Mouse (Mus musculus): ENCODE data around the gene Gm49450. TPM values are rescaled to one million over a fixed set of nuclear protein-coding genes. Genes with fewer than 3 reads are reported as not detected.
A peak's percentile ranks its signal among the peaks of the same experiment; 100 is the strongest.
"Not testable (repeated sequence)": the region's sequence is repeated elsewhere in the genome, so short reads cannot be mapped to it uniquely, and the experiment has no call there.

Gm49450 gene
- polyA plus RNA-seq, 1 experiment from 2014 or later, result not detected

DNA sequence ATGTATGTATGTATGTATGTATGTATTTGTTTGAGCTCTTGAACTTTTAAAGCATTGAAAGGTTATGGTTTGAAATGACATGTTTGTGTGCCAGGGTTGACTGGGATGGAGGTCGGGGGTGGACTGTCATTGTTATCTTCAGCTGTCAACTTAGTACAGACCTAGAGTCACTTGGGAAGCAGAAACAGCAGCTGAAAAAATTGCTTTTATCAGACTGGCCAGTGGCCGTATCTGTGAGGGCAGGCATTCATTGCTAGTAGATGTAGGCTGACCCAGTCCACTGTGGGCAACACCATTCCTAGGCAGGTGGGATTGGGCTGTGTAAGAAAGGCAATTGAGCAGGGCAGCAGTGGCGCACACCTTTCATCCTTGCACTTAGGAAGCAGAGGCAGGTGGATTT lies 6.2 kb upstream of the Gm49450 start:
- peaks cover 5% of the 10 kb centered on the region for H3K4me1 ChIP-seq (replicated peaks)
- no peak overlapping the region for H3K4me3 ChIP-seq
- ATAC-seq (ENCODE audit: low FRiP score), result no peak
- no peaks in the 10 kb centered on the region for H3K36me3 ChIP-seq
- peaks cover 5% of the 10 kb centered on the region; the same call in 1 of the 2 replicates for H3K9me3 ChIP-seq
- H3K4me2 ChIP-seq, result no peak overlapping the region
- no peaks in the 10 kb centered on the region for H3K27me3 ChIP-seq
- 80% methylated on average over 3 of the region's 3 CpGs for WGBS
- H3K27ac ChIP-seq, result no peak overlapping the region
- no peak overlapping the region for H3K9ac ChIP-seq

GRCm38 (mm10) chr15:98958901-98959420 lies 5.6 kb upstream of the Gm49450 start:
- H3K27me3 ChIP-seq, result no peaks in the 10 kb centered on the region
- peaks cover 3% of the 10 kb centered on the region; the same call in 1 of the 2 replicates for H3K9me3 ChIP-seq
- no peak overlapping the region for H3K4me3 ChIP-seq
- peaks cover 5% of the 10 kb centered on the region for H3K4me1 ChIP-seq (replicated peaks)
- ATAC-seq (ENCODE audit: low FRiP score), result no peak
- H3K36me3 ChIP-seq, result no peaks in the 10 kb centered on the region
- no peak overlapping the region for H3K4me2 ChIP-seq
- WGBS, result 88% methylated on average over 4 of the region's 4 CpGs
- H3K27ac ChIP-seq, result no peak overlapping the region
- no peak overlapping the region for H3K9ac ChIP-seq

GRCm38 (mm10) chr15:98957475-98957874 lies 4.1 kb upstream of the Gm49450 start:
- Histone ChIP-seq H3K9ac (no peak overlapping the region), H3K9me3 (no peaks in the 10 kb centered on the region), H3K27me3 (no peaks in the 10 kb centered on the region), H3K4me2 (no peak overlapping the region), H3K4me1 (replicated peaks) (peaks cover 5% of the 10 kb centered on the region), H3K36me3 (no peaks in the 10 kb centered on the region), H3K27ac (no peak overlapping the region), H3K4me3 (no peak overlapping the region)
- 87% methylated on average over 5 of the region's 5 CpGs for WGBS
- ATAC-seq (ENCODE audit: low FRiP score), result no peak

DNA sequence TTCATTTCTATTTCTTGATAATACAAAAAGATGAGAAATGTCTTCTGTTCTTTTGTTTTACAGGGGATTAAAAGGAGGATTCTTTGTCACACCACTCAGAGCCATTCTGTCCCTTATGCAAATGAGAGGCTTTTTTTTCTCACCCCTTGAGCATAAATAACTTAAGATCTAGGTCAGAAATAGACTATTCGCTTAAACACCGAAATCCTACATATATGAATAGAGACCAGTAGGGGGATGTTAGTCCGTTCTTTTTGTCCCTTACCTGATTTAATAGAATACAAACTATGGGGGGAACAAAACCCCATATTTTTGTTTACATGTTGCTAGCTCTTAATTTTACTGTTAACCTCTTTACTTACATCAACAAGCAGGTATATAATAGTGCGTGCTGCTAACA lies 2.6 kb upstream of the Gm49450 start:
- peak overlapping the region; percentile 99 for H3K27ac ChIP-seq
- H3K4me3 ChIP-seq, result peak overlapping the region; percentile 81; the same call in 1 of the 2 replicates
- ATAC-seq (ENCODE audit: low FRiP score), result no peak
- peaks cover 5% of the 10 kb centered on the region for H3K4me1 ChIP-seq (replicated peaks)
- peaks cover 2% of the 10 kb centered on the region for H3K36me3 ChIP-seq
- peak overlapping the region; percentile 92 for H3K9ac ChIP-seq
- H3K9me3 ChIP-seq, result no peaks in the 10 kb centered on the region
- H3K27me3 ChIP-seq, result no peaks in the 10 kb centered on the region
- peak overlapping the region; percentile 80 for H3K4me2 ChIP-seq
- WGBS, result 59% methylated on average over 4 of the region's 4 CpGs

- H3K36me3 ChIP-seq, result peaks cover 4% of the 10 kb centered on the region
- peak overlapping the region; percentile 99 for H3K27ac ChIP-seq
- peak overlapping the region; percentile 80 for H3K4me2 ChIP-seq
- no peak for ATAC-seq (ENCODE audit: low FRiP score)
- no peaks in the 10 kb centered on the region for H3K9me3 ChIP-seq
- WGBS, result 37% methylated on average over 4 of the region's 4 CpGs
- peak overlapping the region; percentile 81 for H3K4me3 ChIP-seq
- H3K4me1 ChIP-seq (replicated peaks), result peaks cover 5% of the 10 kb centered on the region
- peak overlapping the region; percentile 92 for H3K9ac ChIP-seq
- no peaks in the 10 kb centered on the region for H3K27me3 ChIP-seq
Measured at GRCm38 (mm10) chr15:98955324-98955723, 2.0 kb upstream of the Gm49450 start.

DNA sequence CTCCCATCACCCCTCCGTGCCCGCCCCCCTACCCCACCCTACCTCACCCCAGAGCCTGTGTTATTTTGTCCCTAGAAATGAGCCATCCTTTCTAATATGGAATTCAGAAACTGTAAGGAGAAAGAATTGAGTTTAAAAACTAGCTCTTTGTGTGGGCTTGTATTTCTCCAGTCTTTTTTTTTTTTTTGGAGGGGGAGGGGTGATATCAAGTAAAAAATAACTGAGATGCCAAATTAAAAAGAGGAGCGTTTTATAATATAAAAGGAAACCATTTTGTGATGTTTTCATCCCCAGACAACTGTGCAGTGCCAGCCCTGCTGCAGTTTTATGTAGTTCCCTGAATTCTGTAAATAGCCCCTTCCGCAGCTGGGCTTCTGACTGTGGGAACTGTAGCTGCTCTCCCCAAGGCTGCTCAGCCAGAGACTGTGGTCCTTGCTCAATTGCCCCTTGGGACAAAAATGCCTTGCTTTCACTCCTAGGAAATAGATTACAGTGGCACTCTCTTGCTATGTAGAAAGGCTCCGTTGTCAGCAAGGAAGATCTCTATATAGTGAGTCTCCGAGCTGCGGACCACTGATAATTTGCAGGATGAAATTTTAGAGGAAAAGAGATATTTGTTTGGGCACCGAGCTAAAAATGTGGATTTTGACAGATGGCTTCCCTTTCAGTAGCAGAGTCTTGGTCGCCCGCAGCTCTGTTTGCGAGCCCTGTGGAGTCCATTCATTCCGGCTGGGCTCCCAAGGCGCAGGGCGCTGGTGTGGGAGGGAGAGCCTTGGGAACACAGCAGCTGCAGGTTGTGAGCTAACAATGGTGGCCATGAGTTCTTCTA lies 1.3 kb upstream of the Gm49450 start:
- Histone ChIP-seq H3K4me3 (peak overlapping the region; percentile 81), H3K4me2 (peak overlapping the region; percentile 80), H3K9me3 (no peaks in the 10 kb centered on the region), H3K9ac (peak overlapping the region; percentile 92), H3K36me3 (peaks cover 6% of the 10 kb centered on the region), H3K4me1 (replicated peaks) (peaks cover 7% of the 10 kb centered on the region), H3K27ac (peak overlapping the region; percentile 99), H3K27me3 (no peaks in the 10 kb centered on the region)
- 4% methylated on average over 14 of the region's 14 CpGs for WGBS
- ATAC-seq (ENCODE audit: low FRiP score), result no peak

- Histone ChIP-seq H3K36me3 (peaks cover 15% of the 10 kb centered on the region), H3K27ac (peak overlapping the region; percentile 99), H3K4me2 (0 out of 2 replicates have a peak overlapping the region, but pooled peaks have one; percentile 68), H3K27me3 (no peaks in the 10 kb centered on the region), H3K9ac (peak overlapping the region; percentile 100), H3K4me3 (peak overlapping the region; percentile 81), H3K4me1 (replicated peaks) (peaks cover 23% of the 10 kb centered on the region), H3K9me3 (no peaks in the 10 kb centered on the region)
- peak; percentile 55 for ATAC-seq (ENCODE audit: low FRiP score)
- under 1% methylated on average over 41 of the region's 41 CpGs for WGBS
Measured at GRCm38 (mm10) chr15:98952751-98953400, 475 bp downstream of the Gm49450 start.

DNA sequence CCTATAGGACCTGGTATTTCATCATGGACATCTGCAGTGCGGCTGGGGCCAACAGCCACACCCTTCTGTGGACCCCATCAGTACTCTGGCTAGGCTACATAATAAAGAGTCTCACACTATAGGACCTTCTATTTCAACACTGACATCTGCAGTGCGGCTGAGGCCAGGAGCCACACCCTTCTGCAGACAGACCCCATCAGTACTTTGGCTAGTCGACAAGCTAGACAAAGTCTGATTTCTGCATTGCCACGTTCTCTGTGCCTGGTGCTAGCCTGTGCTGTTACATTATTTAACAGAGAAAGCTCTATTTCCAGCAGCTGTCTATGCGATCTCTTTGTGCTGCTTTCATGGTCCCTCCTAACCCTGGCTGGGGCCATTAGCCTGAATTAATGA lies 1.3 kb downstream of the Gm49450 start:
- H3K4me3 ChIP-seq, result peak overlapping the region; percentile 81
- peak overlapping the region; percentile 99 for H3K27ac ChIP-seq
- H3K36me3 ChIP-seq, result peaks cover 15% of the 10 kb centered on the region
- H3K4me2 ChIP-seq, result peak overlapping the region; percentile 68
- no peak for ATAC-seq (ENCODE audit: low FRiP score)
- H3K27me3 ChIP-seq, result no peaks in the 10 kb centered on the region
- H3K9me3 ChIP-seq, result no peaks in the 10 kb centered on the region
- H3K9ac ChIP-seq, result peak overlapping the region; percentile 100
- WGBS, result 4% methylated on average over 5 of the region's 5 CpGs
- peaks cover 29% of the 10 kb centered on the region for H3K4me1 ChIP-seq (replicated peaks)

DNA sequence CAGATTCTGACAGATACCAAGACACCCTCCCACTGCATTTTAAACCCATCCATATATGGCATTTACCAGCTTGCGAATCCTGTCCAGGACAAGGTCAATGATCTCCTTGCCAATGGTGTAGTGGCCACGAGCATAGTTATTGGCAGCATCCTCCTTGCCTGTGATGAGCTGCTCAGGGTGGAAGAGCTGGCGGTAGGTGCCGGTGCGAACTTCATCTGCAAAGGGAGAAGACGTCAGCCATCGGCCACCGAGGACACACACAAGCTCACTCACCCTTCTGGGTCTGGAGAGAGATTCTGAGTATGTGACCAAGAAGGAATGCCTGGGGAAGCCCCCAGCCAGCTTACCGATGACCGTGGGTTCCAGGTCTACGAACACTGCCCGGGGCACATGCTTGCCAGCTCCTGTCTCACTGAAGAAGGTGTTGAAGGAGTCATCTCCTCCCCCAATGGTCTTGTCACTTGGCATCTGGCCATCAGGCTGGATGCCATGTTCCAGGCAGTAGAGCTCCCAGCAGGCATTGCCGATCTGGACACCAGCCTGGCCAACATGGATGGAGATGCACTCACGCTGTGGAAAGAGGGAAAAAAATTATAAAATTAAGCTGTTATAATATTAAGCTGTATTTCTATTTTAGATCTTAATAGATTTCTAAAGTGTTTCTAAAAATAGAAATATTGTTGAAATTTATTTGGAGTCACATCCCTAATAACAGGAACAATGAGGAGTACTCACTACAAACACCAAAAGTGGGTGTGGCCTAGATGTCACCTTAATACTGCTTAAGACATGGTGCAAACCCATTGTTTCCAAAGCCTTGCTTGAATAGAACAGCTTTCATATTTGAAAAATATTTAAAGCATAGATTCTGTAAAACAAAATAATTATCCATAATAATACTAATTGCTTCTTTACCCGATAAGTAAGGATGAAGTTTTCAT lies 2.0 kb downstream of the Gm49450 start:
- WGBS, result 50% methylated on average over 11 of the region's 15 CpGs
- H3K27me3 ChIP-seq, result not testable (repeated sequence)

DNA sequence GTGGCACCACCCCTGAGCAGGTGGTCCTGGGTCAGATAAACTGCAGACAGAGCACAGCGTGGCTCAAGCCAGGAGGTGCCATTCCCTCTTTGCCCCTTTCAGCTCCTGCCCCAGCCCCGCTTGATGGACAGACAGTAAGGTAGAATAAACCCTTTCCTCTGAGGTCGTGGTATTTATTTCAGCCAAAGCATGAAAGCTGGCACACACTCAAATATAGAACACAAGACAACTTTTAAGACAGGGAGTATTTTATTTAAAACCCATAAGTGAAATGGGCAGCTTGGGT lies 3.8 kb downstream of the Gm49450 start:
- 28% methylated on average over 3 of the region's 3 CpGs for WGBS
- H3K36me3 ChIP-seq, result peaks cover 21% of the 10 kb centered on the region
- no peaks in the 10 kb centered on the region for H3K27me3 ChIP-seq
- H3K9me3 ChIP-seq, result no peaks in the 10 kb centered on the region
- H3K4me2 ChIP-seq, result peak overlapping the region; percentile 74
- ATAC-seq (ENCODE audit: low FRiP score), result no peak
- H3K27ac ChIP-seq, result peak overlapping the region; percentile 78
- H3K4me3 ChIP-seq, result peak overlapping the region; percentile 46
- H3K9ac ChIP-seq, result peak overlapping the region; percentile 84
- peaks cover 27% of the 10 kb centered on the region for H3K4me1 ChIP-seq (replicated peaks)

More for the DNA sequence above, 2.0 kb downstream of the Gm49450 start:
- Histone ChIP-seq H3K36me3 (peaks cover 15% of the 10 kb centered on the region), H3K4me3 (peak overlapping the region; percentile 81), H3K9ac (peak overlapping the region; percentile 100), H3K4me2 (peak overlapping the region; percentile 68), H3K27ac (peak overlapping the region; percentile 99), H3K4me1 (replicated peaks) (peaks cover 29% of the 10 kb centered on the region)
- not testable (repeated sequence) for ATAC-seq (ENCODE audit: low FRiP score); H3K9me3 ChIP-seq

GRCm38 (mm10) chr15:98948857-98949606 lies 4.3 kb downstream of the Gm49450 start:
- H3K27me3 ChIP-seq, result no peaks in the 10 kb centered on the region
- H3K9me3 ChIP-seq, result no peaks in the 10 kb centered on the region
- H3K4me2 ChIP-seq, result peak overlapping the region; percentile 74
- H3K4me1 ChIP-seq (replicated peaks), result peaks cover 27% of the 10 kb centered on the region
- no peak for ATAC-seq (ENCODE audit: low FRiP score)
- H3K4me3 ChIP-seq, result peak overlapping the region; percentile 46
- H3K9ac ChIP-seq, result peak overlapping the region; percentile 84
- peak overlapping the region; percentile 78 for H3K27ac ChIP-seq
- peaks cover 21% of the 10 kb centered on the region for H3K36me3 ChIP-seq
- WGBS, result 45% methylated on average over 6 of the region's 6 CpGs
